Mouse (Mus musculus) right cerebral cortex, postnatal 14 days (tissue): ENCODE results near the gene Slc35e4.

Experiments used
- DNase-seq: peaks from one replicate; pipeline ENCODE4 v3.0.0; 2022

Gene Slc35e4

GRCm38 (mm10) chr11:3863454-3864112 lies 50.9 kb downstream of the Slc35e4 start, which contains the start of gene Osbp2:
Gene Osbp2, minus strand, starts transcription at chr11:3863903.
- peak; percentile 82 for DNase-seq

GRCm38 (mm10) chr11:3862661-3863453 lies 51.6 kb downstream of the Slc35e4 start:
- peak; percentile 18 for DNase-seq

- DNase-seq = no peak
These were observed 54.1 kb downstream of the Slc35e4 start for GRCm38 (mm10) chr11:3860361-3860760.

GRCm38 (mm10) chr11:3859778-3860177 lies 54.7 kb downstream of the Slc35e4 start:
- DNase-seq = no peak

- no peak for DNase-seq
These were observed 56.6 kb downstream of the Slc35e4 start for GRCm38 (mm10) chr11:3857902-3858301.
